Mouse (Mus musculus): ENCODE measurements around the gene Ccdc62.

Ccdc62 gene

GRCm38 (mm10) chr5:123979980-123980369 is 49.5 kb downstream of the Ccdc62 start:
- no peak for DNase-seq (ENCODE audit: low read depth, low spot score)

GRCm38 (mm10) chr5:123980521-123981249 is 50.2 kb downstream of the Ccdc62 start:
- DNase-seq (ENCODE audit: low read depth, low spot score), result peak; percentile 43

GRCm38 (mm10) chr5:123981250-123981554 is 50.7 kb downstream of the Ccdc62 start:
- no peak for DNase-seq (ENCODE audit: low read depth, low spot score)

- DNase-seq (ENCODE audit: low read depth, low spot score), result no peak
Measured at GRCm38 (mm10) chr5:123982838-123983237, 52.4 kb downstream of the Ccdc62 start.

- no peak for DNase-seq (ENCODE audit: low read depth, low spot score)
Measured at GRCm38 (mm10) chr5:123985434-123985833, 55.0 kb downstream of the Ccdc62 start.

- DNase-seq (ENCODE audit: low read depth, low spot score), result no peak
Measured at GRCm38 (mm10) chr5:123986925-123987324, 56.4 kb downstream of the Ccdc62 start.

GRCm38 (mm10) chr5:123987511-123987910 is 57.0 kb downstream of the Ccdc62 start:
- DNase-seq (ENCODE audit: low read depth, low spot score), result no peak

- no peak for DNase-seq (ENCODE audit: low read depth, low spot score)
Measured at GRCm38 (mm10) chr5:123989941-123990885, 59.7 kb downstream of the Ccdc62 start.

- no peak for DNase-seq (ENCODE audit: low read depth, low spot score)
Measured at GRCm38 (mm10) chr5:123991321-123991720, 60.8 kb downstream of the Ccdc62 start.

GRCm38 (mm10) chr5:123992193-123992637 is 61.7 kb downstream of the Ccdc62 start:
- no peak for DNase-seq (ENCODE audit: low read depth, low spot score)

GRCm38 (mm10) chr5:123992794-123993193 is 62.3 kb downstream of the Ccdc62 start:
- peak; percentile 81 for DNase-seq (ENCODE audit: low read depth, low spot score)

- no peak for DNase-seq (ENCODE audit: low read depth, low spot score)
Measured at GRCm38 (mm10) chr5:123993263-123994036, 63.0 kb downstream of the Ccdc62 start.

- no peak for DNase-seq (ENCODE audit: low read depth, low spot score)
Measured at GRCm38 (mm10) chr5:123994468-123994867, 64.0 kb downstream of the Ccdc62 start.

- DNase-seq (ENCODE audit: low read depth, low spot score), result no peak
Measured at GRCm38 (mm10) chr5:123995388-123995787, 64.9 kb downstream of the Ccdc62 start.

- DNase-seq (ENCODE audit: low read depth, low spot score), result no peak
Measured at GRCm38 (mm10) chr5:123996194-123996593, 65.7 kb downstream of the Ccdc62 start.

GRCm38 (mm10) chr5:123996695-123997094 is 66.2 kb downstream of the Ccdc62 start:
- no peak for DNase-seq (ENCODE audit: low read depth, low spot score)

GRCm38 (mm10) chr5:123997211-123997751 is 66.8 kb downstream of the Ccdc62 start:
- DNase-seq (ENCODE audit: low read depth, low spot score), result no peak

GRCm38 (mm10) chr5:123997811-123998210 is 67.3 kb downstream of the Ccdc62 start:
- DNase-seq (ENCODE audit: low read depth, low spot score), result no peak

GRCm38 (mm10) chr5:123998370-123998769 is 67.9 kb downstream of the Ccdc62 start:
- DNase-seq (ENCODE audit: low read depth, low spot score), result no peak

GRCm38 (mm10) chr5:124000824-124001223 is 70.3 kb downstream of the Ccdc62 start:
- DNase-seq (ENCODE audit: low read depth, low spot score), result peak; percentile 92

- no peak for DNase-seq (ENCODE audit: low read depth, low spot score)
Measured at GRCm38 (mm10) chr5:124001274-124001673, 70.8 kb downstream of the Ccdc62 start.

- DNase-seq (ENCODE audit: low read depth, low spot score), result no peak
Measured at GRCm38 (mm10) chr5:124002876-124003275, 72.4 kb downstream of the Ccdc62 start.
